Mouse (Mus musculus) right cerebral cortex, adult 18-20 months (tissue): ENCODE data around the gene Tomm34.
A peak's percentile ranks its signal among the peaks of the same experiment; 100 is the strongest.
"Not testable (repeated sequence)": the region's sequence is repeated elsewhere in the genome, so short reads cannot be mapped to it uniquely, and the experiment has no call there.

Experiments used
- DNase-seq: peaks from one replicate; pipeline ENCODE4 v3.0.0; 2022; ENCODE audit warnings: mixed read lengths

Gene Tomm34

GRCm38 (mm10) chr2:164075088-164075487 lies 4.1 kb upstream of the Tomm34 start:
- DNase-seq: no peak

GRCm38 (mm10) chr2:164073918-164074578 lies 3.1 kb upstream of the Tomm34 start:
- peak; percentile 98 for DNase-seq

- no peak for DNase-seq
These were observed 2.2 kb upstream of the Tomm34 start for GRCm38 (mm10) chr2:164073120-164073519.

- no peak for DNase-seq
These were observed 1.1 kb upstream of the Tomm34 start for GRCm38 (mm10) chr2:164072109-164072508.

- DNase-seq: not testable (repeated sequence)
These were observed 460 bp upstream of the Tomm34 start for GRCm38 (mm10) chr2:164071437-164071820.

GRCm38 (mm10) chr2:164070142-164070764 lies 716 bp downstream of the Tomm34 start, which contains the start of gene Stk4:
Gene Stk4 (plus strand): TSS chr2:164070322.
- DNase-seq: no peak

GRCm38 (mm10) chr2:164059634-164060235 lies 11.2 kb downstream of the Tomm34 start:
- DNase-seq: no peak

- DNase-seq: no peak
These were observed 16.3 kb downstream of the Tomm34 start for GRCm38 (mm10) chr2:164054671-164055070.

GRCm38 (mm10) chr2:164053767-164054166 lies 17.2 kb downstream of the Tomm34 start:
- DNase-seq: peak; percentile 33

- no peak for DNase-seq
These were observed 23.7 kb downstream of the Tomm34 start for GRCm38 (mm10) chr2:164047197-164047690.

- DNase-seq: no peak
These were observed 29.4 kb downstream of the Tomm34 start for GRCm38 (mm10) chr2:164041523-164041922.

GRCm38 (mm10) chr2:164040949-164041348 lies 30.0 kb downstream of the Tomm34 start:
- DNase-seq: no peak

- DNase-seq: no peak
These were observed 32.5 kb downstream of the Tomm34 start for GRCm38 (mm10) chr2:164038407-164039028.

GRCm38 (mm10) chr2:164036520-164037019 lies 34.4 kb downstream of the Tomm34 start:
- DNase-seq: no peak

GRCm38 (mm10) chr2:164032973-164033372 lies 38.0 kb downstream of the Tomm34 start:
- DNase-seq: no peak

GRCm38 (mm10) chr2:164031147-164031546 lies 39.8 kb downstream of the Tomm34 start:
- no peak for DNase-seq

GRCm38 (mm10) chr2:164025150-164025549 lies 45.8 kb downstream of the Tomm34 start, which contains the start of gene Pabpc1l:
Gene Pabpc1l (plus strand): TSS chr2:164025450.
- no peak for DNase-seq

- DNase-seq: no peak
These were observed 48.9 kb downstream of the Tomm34 start for GRCm38 (mm10) chr2:164022104-164022503.

- DNase-seq: no peak
These were observed 51.0 kb downstream of the Tomm34 start for GRCm38 (mm10) chr2:164019943-164020342.

GRCm38 (mm10) chr2:164018910-164019309 lies 52.1 kb downstream of the Tomm34 start:
- no peak for DNase-seq

GRCm38 (mm10) chr2:164015304-164015703 lies 55.7 kb downstream of the Tomm34 start:
- DNase-seq: no peak

- no peak for DNase-seq
These were observed 60.0 kb downstream of the Tomm34 start for GRCm38 (mm10) chr2:164010944-164011343.

GRCm38 (mm10) chr2:164010496-164010895 lies 60.5 kb downstream of the Tomm34 start:
- DNase-seq: no peak
